Mouse (Mus musculus) ES-CJ7 (cell line): ENCODE measurements around the gene 9030624G23Rik.
"Not testable (repeated sequence)": the region's sequence is repeated elsewhere in the genome, so short reads cannot be mapped to it uniquely, and the experiment has no call there.

ENCODE experiments used
- DNase-seq: peaks from one replicate; pipeline ENCODE4 v3.0.0; 2011; ENCODE audit warnings: low read depth, low spot score

The 9030624G23Rik gene

DNA sequence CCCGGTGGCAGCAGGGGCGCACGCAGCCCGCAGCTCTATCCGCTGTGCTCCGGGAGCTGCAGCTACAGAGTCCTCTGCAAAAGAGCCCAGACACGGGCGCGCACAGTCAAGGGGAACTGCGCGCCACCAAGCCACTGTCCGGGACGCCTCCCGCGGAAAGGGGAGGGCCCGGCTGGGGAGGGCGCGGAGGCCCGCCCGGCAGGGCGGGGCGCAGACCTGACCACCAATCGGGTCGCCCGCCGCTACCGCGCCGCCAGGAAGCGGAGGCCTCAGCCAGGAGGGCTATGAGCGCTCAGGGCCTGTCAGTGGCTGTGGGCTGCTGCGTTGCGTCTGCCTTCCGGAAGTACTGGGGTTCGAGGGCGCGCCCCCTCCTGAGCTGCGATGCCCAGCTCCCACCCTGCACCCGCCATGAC, at the start of gene 9030624G23Rik:
Gene 9030624G23Rik (minus strand): TSS at position 139 of the 413 bp plus-strand sequence.
- DNase-seq = not testable (repeated sequence)

DNA sequence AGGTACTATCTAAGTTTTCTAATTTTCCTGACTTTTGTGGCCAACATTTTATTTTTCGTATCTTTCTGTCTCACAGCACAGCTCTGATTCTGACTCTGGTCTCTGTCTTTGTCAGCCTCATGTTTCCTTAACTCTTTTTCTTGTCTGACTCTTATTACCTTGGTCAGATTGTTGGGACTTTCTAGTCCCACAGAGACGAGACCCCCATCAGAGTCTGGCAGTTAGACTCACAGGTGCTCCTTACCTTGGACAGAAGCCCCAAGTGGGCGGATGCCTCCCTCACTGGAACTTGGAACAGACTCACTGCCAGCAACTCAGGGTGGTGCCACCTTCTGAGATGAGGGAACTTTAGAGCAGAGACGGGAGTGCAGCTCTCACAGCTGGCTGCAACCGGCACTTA, 13.9 kb downstream of the 9030624G23Rik start:
- DNase-seq = not testable (repeated sequence)
